Mouse (Mus musculus) myocyte (in vitro differentiated cells): ENCODE measurements at regions not wholly inside any gene's neighbourhood (a gene's known extent, or its start where the extent isn't known, plus 50 kb on each side); places are given as distances from the start of the nearest gene placed in this dataset.

Source experiments
- H3K27me3 ChIP-seq: one replicate; pipeline ENCODE4 v1.6.1; 2011; ENCODE audit not compliant: control insufficient read depth, insufficient read depth, insufficient read length
- H3K36me3 ChIP-seq: one replicate; pipeline ENCODE4 v1.6.1; 2011; ENCODE audit not compliant: control insufficient read depth, insufficient read depth
- H3K4me2 ChIP-seq: one replicate; pipeline ENCODE4 v1.6.1; 2011; ENCODE audit warnings: low read depth, control low read depth
- H3K4me3 ChIP-seq: one replicate; pipeline ENCODE4 v1.5.1; 2011; ENCODE audit warnings: mild to moderate bottlenecking, control low read depth, moderate library complexity
- H3K79me2 ChIP-seq: one replicate; pipeline ENCODE4 v1.6.1; 2011; ENCODE audit not compliant: control insufficient read depth, insufficient read depth
- H3ac ChIP-seq: one replicate; pipeline ENCODE4 v1.6.1; 2011; ENCODE audit not compliant: control insufficient read depth, insufficient read length
- CEBPB ChIP-seq: IDR thresholded peaks from 2 replicates; pipeline ENCODE4 v1.6.1; 2011; ENCODE audit warnings: mild to moderate bottlenecking, moderate library complexity; ENCODE audit not compliant: poor library complexity, insufficient read depth, severe bottlenecking
- E2F4 ChIP-seq: IDR thresholded peaks from one replicate; pipeline ENCODE4 v1.6.1; 2011; ENCODE audit warnings: mild to moderate bottlenecking, control low read depth, moderate library complexity; ENCODE audit not compliant: insufficient read depth
- MAX ChIP-seq: IDR thresholded peaks from one replicate; pipeline ENCODE4 v1.6.1; 2011; ENCODE audit warnings: low read depth, mild to moderate bottlenecking, control low read depth
- MYOD1 ChIP-seq, 3 experiments: IDR thresholded peaks; one replicate each; pipeline ENCODE4 v1.6.1; 2011; ENCODE audit warnings: control low read depth in 2 of 3, low read depth in 2 of 3, mild to moderate bottlenecking in 2 of 3, moderate library complexity in 1 of 3; ENCODE audit not compliant: insufficient read length in 2 of 3, control insufficient read depth in 1 of 3
- MYOG ChIP-seq, 3 experiments: IDR thresholded peaks; one replicate each; pipeline ENCODE4 v1.6.1; 2011; ENCODE audit warnings: control low read depth in 2 of 3, low read depth in 2 of 3, mild to moderate bottlenecking in 2 of 3; ENCODE audit not compliant: insufficient read length in 2 of 3, control insufficient read depth in 1 of 3, insufficient read depth in 1 of 3
- POLR2A ChIP-seq: IDR thresholded peaks from one replicate; pipeline ENCODE4 v1.6.1; 2011; ENCODE audit warnings: low read depth, mild to moderate bottlenecking, control low read depth, moderate library complexity; ENCODE audit not compliant: insufficient read length
- POLR2AphosphoS2 ChIP-seq: IDR thresholded peaks from one replicate; pipeline ENCODE4 v1.6.1; 2011; ENCODE audit warnings: low read depth, control low read depth; ENCODE audit not compliant: insufficient read length
- REST ChIP-seq: IDR thresholded peaks from one replicate; pipeline ENCODE4 v1.6.1; 2011; ENCODE audit warnings: mild to moderate bottlenecking, control low read depth, moderate library complexity; ENCODE audit not compliant: insufficient read depth, insufficient read length
- SRF ChIP-seq: IDR thresholded peaks from one replicate; pipeline ENCODE4 v1.6.1; 2011; ENCODE audit warnings: low read depth; ENCODE audit not compliant: control insufficient read depth, insufficient read length
- TCF12 ChIP-seq: IDR thresholded peaks from one replicate; pipeline ENCODE4 v1.6.1; 2011; ENCODE audit warnings: mild to moderate bottlenecking, control low read depth; ENCODE audit not compliant: poor library complexity, insufficient read depth, severe bottlenecking
- TCF3 ChIP-seq: IDR thresholded peaks from one replicate; pipeline ENCODE4 v1.6.1; 2011; ENCODE audit warnings: low read depth, control low read depth; ENCODE audit not compliant: insufficient read length
- USF1 ChIP-seq: IDR thresholded peaks from one replicate; pipeline ENCODE4 v1.6.1; 2011; ENCODE audit warnings: low read depth, mild to moderate bottlenecking, control low read depth, moderate library complexity

- H3ac ChIP-seq, result no peak overlapping the region
- H3K4me2 ChIP-seq, result no peak overlapping the region
These were observed 103.8 kb downstream of the Nxnl2 start for GRCm38 (mm10) chr13:51274639-51275038.

GRCm38 (mm10) chr13:51276601-51277000, 105.8 kb downstream of the Nxnl2 start:
- Histone ChIP-seq H3K36me3 (no peaks in the 10 kb centered on the region), H3K4me3 (no peak overlapping the region), H3K4me2 (no peak overlapping the region), H3K79me2 (no peaks in the 10 kb centered on the region), H3K27me3 (no peaks in the 10 kb centered on the region), H3ac (no peak overlapping the region)
- TF ChIP-seq TCF12, result no peak
- TF ChIP-seq POLR2A, result no peak
- no peak for TF ChIP-seq TCF3
- TF ChIP-seq REST, result no peak
- TF ChIP-seq MAX, result no peak
- no peak for TF ChIP-seq CEBPB
- TF ChIP-seq USF1, result no peak
- no peak for TF ChIP-seq E2F4
- no peak for TF ChIP-seq MYOD1 (IDR thresholded peaks at IDR 0.05; ENCODE audit: control insufficient read depth in 1 of 3, insufficient read length in 2 of 3, low read depth in 2 of 3)
- no peak for TF ChIP-seq MYOG (IDR thresholded peaks at IDR 0.05; ENCODE audit: control insufficient read depth in 1 of 3, insufficient read depth in 1 of 3, insufficient read length in 2 of 3, low read depth in 2 of 3)
- no peak for TF ChIP-seq POLR2AphosphoS2
- TF ChIP-seq SRF, result no peak

More at GRCm38 (mm10) chr13:51274639-51275038, 103.8 kb downstream of the Nxnl2 start:
- Histone ChIP-seq H3K79me2 (no peaks in the 10 kb centered on the region), H3K36me3 (no peaks in the 10 kb centered on the region), H3K4me3 (no peak overlapping the region), H3K27me3 (no peaks in the 10 kb centered on the region)
- TF ChIP-seq MYOG (IDR thresholded peaks at IDR 0.05; ENCODE audit: control insufficient read depth in 1 of 3, insufficient read depth in 1 of 3, insufficient read length in 2 of 3, low read depth in 2 of 3), result no peak
- TF ChIP-seq POLR2A, result no peak
- no peak for TF ChIP-seq TCF3
- no peak for TF ChIP-seq USF1

GRCm38 (mm10) chr13:51277515-51277914, 106.7 kb downstream of the Nxnl2 start:
- no peak overlapping the region for H3K4me2 ChIP-seq
- no peaks in the 10 kb centered on the region for H3K79me2 ChIP-seq
- TF ChIP-seq USF1 (no peak), MYOD1 (IDR thresholded peaks at IDR 0.05; ENCODE audit: control insufficient read depth in 1 of 3, insufficient read length in 2 of 3, low read depth in 2 of 3) (no peak), POLR2A (no peak), E2F4 (no peak), CEBPB (no peak), TCF12 (no peak), SRF (no peak), REST (no peak), MYOG (IDR thresholded peaks at IDR 0.05; ENCODE audit: control insufficient read depth in 1 of 3, insufficient read depth in 1 of 3, insufficient read length in 2 of 3, low read depth in 2 of 3) (no peak), TCF3 (no peak)
- H3ac ChIP-seq, result no peak overlapping the region
- no peaks in the 10 kb centered on the region for H3K27me3 ChIP-seq
- H3K36me3 ChIP-seq, result no peaks in the 10 kb centered on the region
- no peak overlapping the region for H3K4me3 ChIP-seq

- no peaks in the 10 kb centered on the region for H3K27me3 ChIP-seq
- H3K4me2 ChIP-seq, result no peak overlapping the region
- no peaks in the 10 kb centered on the region for H3K36me3 ChIP-seq
- no peak overlapping the region for H3ac ChIP-seq
- H3K4me3 ChIP-seq, result no peak overlapping the region
- H3K79me2 ChIP-seq, result no peaks in the 10 kb centered on the region
- TF ChIP-seq CEBPB (no peak), TCF3 (no peak), E2F4 (no peak), REST (no peak), SRF (no peak), TCF12 (no peak), USF1 (no peak), MAX (no peak), MYOG (IDR thresholded peaks at IDR 0.05; ENCODE audit: control insufficient read depth in 1 of 3, insufficient read depth in 1 of 3, insufficient read length in 2 of 3, low read depth in 2 of 3) (no peak), POLR2AphosphoS2 (no peak), MYOD1 (IDR thresholded peaks at IDR 0.05; ENCODE audit: control insufficient read depth in 1 of 3, insufficient read length in 2 of 3, low read depth in 2 of 3) (no peak), POLR2A (no peak)
These were observed 109.0 kb downstream of the Nxnl2 start for GRCm38 (mm10) chr13:51279642-51280387.

- Histone ChIP-seq H3K4me3 (no peak overlapping the region), H3K36me3 (no peaks in the 10 kb centered on the region), H3K4me2 (no peak overlapping the region), H3K79me2 (no peaks in the 10 kb centered on the region), H3K27me3 (no peaks in the 10 kb centered on the region), H3ac (no peak overlapping the region)
- TF ChIP-seq MAX (no peak), CEBPB (no peak), MYOG (IDR thresholded peaks at IDR 0.05; ENCODE audit: control insufficient read depth in 1 of 3, insufficient read depth in 1 of 3, insufficient read length in 2 of 3, low read depth in 2 of 3) (no peak), TCF12 (no peak), TCF3 (no peak), E2F4 (no peak), POLR2A (no peak), POLR2AphosphoS2 (no peak), SRF (no peak), REST (no peak), USF1 (no peak), MYOD1 (IDR thresholded peaks at IDR 0.05; ENCODE audit: control insufficient read depth in 1 of 3, insufficient read length in 2 of 3, low read depth in 2 of 3) (no peak)
These were observed 109.5 kb downstream of the Nxnl2 start for GRCm38 (mm10) chr13:51280388-51280753.
